Mouse (Mus musculus) MN1 (cell line): ENCODE results near the gene Ccl17.

Experiments
- DNase-seq: peaks from one replicate; pipeline ENCODE4 v3.0.0-alpha.2; 2016; ENCODE audit warnings: low spot score

Gene Ccl17

DNA sequence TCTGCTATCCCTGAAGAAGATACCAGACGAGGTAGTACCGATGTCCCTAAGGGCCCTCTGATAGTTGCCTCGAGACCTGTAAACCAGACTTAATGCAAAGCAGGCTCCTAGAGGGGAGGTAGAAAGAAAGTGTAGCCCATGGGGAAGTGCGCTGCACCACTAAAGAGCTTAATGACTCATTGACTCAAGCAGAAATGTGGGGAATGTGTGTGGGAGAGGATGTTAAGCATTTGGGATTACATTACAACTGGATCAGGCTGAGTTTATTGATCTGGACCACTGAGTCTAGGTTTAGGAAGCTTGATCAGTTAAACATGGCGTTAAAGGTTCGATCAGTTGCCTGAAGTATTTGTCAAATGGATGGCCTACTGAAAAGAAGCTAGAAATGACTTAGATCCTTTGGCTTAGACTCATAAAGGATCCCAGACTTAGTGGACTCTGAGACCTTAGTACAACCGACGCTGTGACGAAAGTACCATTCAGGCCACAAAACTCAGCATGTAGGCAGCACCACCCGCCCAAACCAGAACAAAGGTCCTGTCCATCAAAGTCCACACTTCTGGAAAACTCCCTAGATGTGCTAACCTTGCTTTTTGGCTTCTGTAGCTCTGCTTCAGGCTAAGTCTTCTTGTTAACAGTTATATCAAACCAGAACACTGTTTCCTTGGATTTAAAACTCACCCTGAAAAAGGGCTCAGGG lies 20.8 kb upstream of the Ccl17 start:
- no peak for DNase-seq

- no peak for DNase-seq
Measured at GRCm38 (mm10) chr8:94794368-94794767, 15.9 kb upstream of the Ccl17 start.

DNA sequence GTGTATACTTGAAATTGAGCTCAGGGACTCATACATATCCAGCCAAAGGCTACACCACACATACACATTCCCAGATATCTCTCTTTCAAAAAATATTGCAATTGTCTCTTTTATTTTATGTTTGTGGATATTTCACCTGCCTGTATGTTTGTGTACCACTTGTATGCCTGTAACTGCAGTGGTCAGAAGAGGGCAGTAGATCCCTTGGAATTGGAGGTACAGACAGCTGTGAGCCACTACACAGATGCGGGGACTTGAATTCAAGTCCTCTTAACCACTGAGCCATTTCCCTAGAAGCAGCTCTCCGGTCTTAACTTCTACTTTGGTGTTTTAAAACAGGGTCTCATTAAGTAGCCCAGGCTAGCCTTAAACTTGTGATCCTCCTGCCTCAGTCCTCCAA lies 15.5 kb upstream of the Ccl17 start:
- no peak for DNase-seq

DNA sequence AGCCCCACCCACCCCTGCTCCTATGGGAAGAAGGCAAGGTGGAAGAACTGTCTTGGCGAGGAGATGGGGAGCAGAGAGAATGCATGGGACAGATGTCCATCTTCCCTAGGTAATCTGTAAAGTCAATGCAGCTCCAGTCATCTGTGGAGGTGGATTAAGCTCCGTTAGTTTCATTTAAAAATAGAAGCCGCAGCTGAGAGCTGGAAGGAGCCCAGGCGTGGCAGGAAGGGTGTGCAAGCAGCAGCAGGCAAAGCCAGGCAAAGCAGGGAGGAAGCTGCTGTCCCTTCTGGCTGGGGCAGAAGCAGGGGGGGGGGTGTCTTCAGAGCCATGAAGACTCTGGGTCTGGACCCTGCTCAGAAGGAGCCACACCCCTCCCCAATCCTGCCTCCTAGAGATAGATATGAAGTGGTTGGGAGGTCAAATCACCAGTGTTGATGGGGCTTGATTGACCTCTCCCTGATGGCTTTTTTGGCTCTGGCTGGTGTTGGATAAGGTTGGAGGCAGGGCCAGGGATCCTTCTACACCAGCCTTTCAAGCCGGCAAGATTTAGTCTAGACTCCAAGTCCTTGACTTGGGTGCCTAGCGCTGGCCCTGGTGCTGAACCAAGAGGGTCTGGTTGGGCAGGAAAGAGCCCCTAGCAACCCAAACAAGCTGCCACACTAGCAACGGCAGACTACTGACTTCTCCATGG lies 9.8 kb upstream of the Ccl17 start:
- no peak for DNase-seq

DNA sequence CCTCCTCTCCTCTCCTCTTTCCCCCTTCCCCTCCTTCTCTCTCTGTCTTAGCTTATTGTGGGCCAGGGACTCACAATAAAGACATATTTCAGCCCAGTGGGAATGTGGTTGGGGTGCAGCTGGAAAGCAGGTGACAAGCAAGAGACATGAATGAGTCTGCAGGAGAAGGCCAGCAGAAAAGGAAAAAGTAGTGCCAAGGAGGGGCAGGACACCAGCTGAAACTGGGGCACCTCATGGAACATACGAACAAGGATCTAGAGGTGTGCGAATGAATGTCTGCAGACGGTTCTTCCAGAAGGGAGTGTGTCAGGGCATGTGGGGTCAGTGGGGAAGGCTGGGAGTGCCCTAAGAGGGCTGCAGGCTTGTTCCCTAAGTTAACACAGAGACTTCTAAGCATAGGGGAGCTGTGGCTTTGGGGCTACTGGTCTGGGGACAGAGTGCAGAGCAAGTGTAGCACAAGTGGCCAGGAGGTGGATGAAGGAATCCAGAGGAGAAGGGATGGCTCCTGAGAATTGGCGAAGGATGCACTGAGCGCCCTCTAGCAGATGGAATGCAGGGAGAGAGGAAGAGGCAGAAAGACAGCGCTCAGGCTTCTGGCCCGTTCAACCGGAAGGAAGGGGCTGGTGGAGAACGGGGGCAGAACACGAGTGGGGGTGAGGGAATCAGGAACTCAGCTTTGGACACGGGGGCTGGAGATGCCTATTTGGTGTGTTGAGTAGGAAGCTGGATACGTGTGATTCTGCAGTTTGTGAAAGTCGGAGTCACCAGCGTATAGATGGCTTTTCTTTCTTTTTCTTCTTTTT lies 8.8 kb upstream of the Ccl17 start:
- DNase-seq: no peak

DNA sequence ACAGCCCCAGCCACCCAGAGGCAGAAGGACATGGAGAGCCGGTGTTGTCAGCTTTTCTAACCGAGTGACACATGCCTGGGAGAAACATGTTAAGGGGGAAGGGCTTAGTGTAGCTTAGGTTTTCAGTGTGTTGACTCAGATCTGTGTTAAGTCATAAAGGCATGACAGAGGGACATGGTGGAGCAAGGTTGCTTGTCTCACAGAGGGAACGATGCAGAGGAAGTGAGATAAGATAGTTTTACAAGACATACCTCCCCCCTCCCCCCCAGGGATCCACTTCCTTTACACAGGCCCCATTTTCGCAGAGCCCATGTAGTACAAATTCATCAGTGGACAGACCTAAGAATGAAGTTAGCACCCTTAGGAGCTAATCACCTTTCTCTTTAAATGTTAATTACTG lies 7.9 kb upstream of the Ccl17 start:
- no peak for DNase-seq

- no peak for DNase-seq
Measured at GRCm38 (mm10) chr8:94803551-94803950, 6.7 kb upstream of the Ccl17 start.

DNA sequence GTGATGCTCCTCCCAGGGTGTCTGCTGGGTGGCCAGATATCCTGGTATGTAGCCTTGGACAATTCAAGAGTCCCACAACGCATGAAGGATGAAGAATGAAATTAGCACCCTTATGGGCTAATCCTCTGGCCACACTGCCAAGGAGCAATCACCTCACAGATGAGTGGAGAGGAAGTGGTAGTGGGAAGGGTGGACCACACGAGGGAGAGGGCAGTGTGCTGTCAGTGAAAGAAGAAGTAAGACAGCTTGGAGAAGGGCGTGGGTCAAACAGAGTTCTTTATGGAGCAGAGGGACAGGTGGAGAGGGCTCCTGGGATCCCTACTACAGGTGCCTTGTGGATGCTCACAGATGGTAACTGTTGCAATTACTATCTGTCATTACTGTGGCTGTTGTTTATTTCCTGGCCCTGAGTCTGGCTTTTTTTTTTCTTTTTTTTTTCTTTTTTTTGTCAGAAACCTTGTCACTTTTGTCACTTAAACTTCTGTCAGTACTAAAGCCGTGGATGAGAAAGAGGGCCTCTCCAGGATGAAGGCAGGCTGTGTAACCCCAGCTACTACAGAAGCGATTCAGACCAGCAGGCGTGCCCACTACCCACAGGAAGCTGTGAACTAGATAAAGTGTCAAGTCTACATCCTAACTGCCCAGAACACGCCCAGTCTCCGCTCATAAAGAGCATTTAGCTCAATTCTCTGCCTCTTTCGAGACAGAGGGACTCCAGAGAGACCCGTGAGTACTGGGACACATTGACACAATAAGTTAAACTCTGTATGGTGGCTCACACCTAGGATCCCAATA lies 5.5 kb upstream of the Ccl17 start:
- no peak for DNase-seq

GRCm38 (mm10) chr8:94805811-94806210 lies 4.4 kb upstream of the Ccl17 start:
- DNase-seq: no peak

DNA sequence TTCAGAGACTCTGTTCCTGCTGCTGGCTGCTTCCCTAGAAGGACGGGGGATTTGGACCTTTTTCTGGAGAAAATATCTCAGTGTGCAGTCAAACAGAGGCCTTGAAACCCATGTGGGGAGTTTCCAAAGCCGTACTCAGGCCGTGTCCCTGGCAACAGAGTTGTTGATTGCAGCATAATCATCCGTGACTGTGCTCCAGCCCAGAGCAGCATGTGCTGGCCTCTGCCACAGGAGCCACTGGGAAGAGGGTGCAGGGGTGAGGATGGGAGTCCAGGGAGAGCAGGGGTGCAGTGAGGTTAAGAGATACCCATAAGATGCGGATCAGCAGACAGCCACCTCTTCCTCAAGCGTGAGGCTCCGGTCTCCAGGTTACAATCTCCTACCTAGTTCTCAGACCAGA lies 2.7 kb upstream of the Ccl17 start:
- DNase-seq: peak; percentile 55

DNA sequence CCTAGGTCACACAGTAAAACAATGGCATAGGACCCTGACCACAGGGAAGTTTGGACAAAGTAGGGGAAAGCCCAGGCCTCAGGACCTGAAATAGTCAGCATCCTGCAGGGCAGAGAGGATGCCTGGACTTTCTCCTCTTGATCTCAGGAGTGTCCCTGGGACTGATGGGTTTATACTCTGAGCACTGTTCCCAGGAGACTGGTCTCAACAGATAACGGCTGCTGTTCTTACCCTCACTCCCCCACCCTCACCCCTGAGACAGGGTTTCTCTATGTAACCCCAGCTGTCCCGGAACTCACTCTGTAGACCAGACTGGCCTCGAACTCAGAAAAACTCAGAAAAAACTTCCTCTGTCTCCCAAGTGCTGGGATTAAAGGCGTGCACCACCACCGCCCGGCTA lies 1.9 kb upstream of the Ccl17 start:
- DNase-seq: no peak

- no peak for DNase-seq
Measured at GRCm38 (mm10) chr8:94810855-94811254, 602 bp downstream of the Ccl17 start.

DNA sequence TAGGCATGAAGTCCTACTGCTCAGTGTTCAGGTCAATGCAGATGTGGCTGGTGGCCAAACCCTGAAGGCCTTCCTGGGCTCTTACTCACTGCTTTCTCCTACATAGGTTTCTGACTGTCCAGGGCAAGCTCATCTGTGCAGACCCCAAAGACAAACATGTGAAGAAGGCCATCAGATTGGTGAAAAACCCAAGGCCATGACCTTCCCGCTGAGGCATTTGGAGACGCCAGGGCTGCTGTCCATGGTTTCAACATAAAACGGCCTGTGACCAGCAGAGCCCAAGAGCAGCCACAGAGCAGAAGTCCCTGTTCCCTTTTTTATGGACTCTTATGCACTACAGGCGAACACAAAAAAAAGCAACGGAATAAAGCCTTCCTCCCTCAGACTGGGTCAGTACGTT lies 1.4 kb downstream of the Ccl17 start:
- DNase-seq: no peak

DNA sequence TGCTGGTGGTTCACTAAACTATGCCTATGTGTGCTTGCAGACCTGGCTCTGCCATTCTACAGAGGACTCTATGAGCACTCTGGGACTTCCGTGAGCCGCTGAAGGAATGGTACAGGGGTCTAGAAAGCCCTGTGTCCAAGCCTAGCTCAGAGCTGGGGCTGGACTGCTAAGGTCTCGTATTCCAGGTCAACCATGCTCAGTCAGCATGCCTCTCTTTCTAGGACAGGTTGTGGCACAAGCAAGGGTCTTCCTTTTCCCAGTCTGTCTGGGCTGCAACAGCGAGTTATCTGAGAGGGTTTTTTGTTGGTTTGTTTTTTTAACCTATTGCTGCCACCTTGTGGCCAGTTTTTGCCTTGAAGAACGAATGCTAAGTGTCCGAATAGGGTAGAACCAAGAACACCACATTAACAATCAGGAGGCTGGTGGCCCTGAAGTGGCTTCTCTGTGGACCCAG lies 2.4 kb downstream of the Ccl17 start:
- peak; percentile 92 for DNase-seq

DNA sequence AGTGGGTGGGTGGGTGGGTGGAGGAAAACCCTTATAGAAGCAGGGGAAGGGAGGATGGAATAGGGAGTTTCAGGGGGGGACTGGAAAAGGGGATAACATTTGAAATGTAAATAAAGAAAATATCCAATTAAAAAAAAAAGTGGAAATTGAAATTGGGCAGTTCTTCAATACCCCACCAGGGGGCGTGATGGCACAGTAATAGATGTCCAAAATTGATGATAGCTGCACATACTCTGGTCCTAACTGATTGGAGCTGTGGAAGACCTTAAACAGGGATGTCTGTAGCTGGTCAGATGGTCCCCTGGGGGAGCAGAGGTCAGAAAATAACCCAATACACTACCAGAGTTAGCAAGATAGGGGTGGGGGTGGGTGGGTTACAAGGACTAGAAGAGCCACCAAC lies 4.3 kb downstream of the Ccl17 start:
- DNase-seq: peak; percentile 66

- no peak for DNase-seq
Measured at GRCm38 (mm10) chr8:94817933-94818332, 7.7 kb downstream of the Ccl17 start.

- DNase-seq: no peak
Measured at GRCm38 (mm10) chr8:94819671-94820179, 9.5 kb downstream of the Ccl17 start.

GRCm38 (mm10) chr8:94820553-94820952 lies 10.3 kb downstream of the Ccl17 start:
- no peak for DNase-seq

- DNase-seq: no peak
Measured at GRCm38 (mm10) chr8:94821381-94821780, 11.1 kb downstream of the Ccl17 start.

- DNase-seq: peak; percentile 86
Measured at GRCm38 (mm10) chr8:94822637-94823560, 12.6 kb downstream of the Ccl17 start.

DNA sequence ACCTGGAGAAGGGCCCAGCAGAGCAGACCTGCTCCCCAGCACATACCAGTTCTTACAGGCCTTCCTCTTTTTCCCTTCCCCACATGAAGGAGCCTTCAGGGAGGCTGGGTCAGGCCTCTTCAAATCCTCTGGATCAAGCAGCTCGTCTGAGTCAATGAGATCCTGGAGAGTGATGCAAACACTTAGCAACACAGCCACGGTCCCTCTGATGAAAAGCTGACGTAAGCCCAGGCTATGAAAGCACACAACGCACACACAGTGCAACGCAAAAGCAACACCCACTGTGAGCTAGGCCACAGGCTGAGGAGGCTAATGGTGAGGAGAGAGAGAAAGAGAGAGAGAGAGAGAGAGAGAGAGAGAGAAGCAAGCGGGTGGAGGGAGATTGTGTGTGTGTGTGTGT lies 14.9 kb downstream of the Ccl17 start:
- peak; percentile 93 for DNase-seq
